Mouse (Mus musculus) urinary bladder, postnatal 14 days (tissue): ENCODE results near the gene Olfr869.

Experiments used
- DNase-seq: peaks from one replicate; pipeline ENCODE4 v3.0.0; 2021; ENCODE audit warnings: low spot score

The Olfr869 gene

GRCm38 (mm10) chr9:20128709-20129108, at the start of gene Olfr869:
Olfr869 (plus strand) TSS chr9:20129009.
- DNase-seq, result no peak

GRCm38 (mm10) chr9:20098326-20098725, 30.5 kb upstream of the Olfr869 start, which contains the start of gene Olfr868:
Olfr868 (plus strand) TSS chr9:20098626.
- DNase-seq, result no peak

GRCm38 (mm10) chr9:20149706-20150105, 20.9 kb downstream of the Olfr869 start:
- no peak for DNase-seq

GRCm38 (mm10) chr9:20173957-20174356, 45.1 kb downstream of the Olfr869 start, which contains the start of gene Olfr870:
Olfr870 (minus strand) TSS chr9:20174057.
- no peak for DNase-seq

GRCm38 (mm10) chr9:20179463-20179862, 50.7 kb downstream of the Olfr869 start:
- no peak for DNase-seq
